Mouse (Mus musculus) brain, embryonic 18.5 days (tissue): ENCODE results near the gene Pigf.
"Not testable (repeated sequence)": the region's sequence is repeated elsewhere in the genome, so short reads cannot be mapped to it uniquely, and the experiment has no call there.

Source experiments
- DNase-seq: peaks from one replicate; pipeline ENCODE4 v3.0.0-alpha.2; 2012; ENCODE audit warnings: low read depth, low spot score

Gene Pigf

DNA sequence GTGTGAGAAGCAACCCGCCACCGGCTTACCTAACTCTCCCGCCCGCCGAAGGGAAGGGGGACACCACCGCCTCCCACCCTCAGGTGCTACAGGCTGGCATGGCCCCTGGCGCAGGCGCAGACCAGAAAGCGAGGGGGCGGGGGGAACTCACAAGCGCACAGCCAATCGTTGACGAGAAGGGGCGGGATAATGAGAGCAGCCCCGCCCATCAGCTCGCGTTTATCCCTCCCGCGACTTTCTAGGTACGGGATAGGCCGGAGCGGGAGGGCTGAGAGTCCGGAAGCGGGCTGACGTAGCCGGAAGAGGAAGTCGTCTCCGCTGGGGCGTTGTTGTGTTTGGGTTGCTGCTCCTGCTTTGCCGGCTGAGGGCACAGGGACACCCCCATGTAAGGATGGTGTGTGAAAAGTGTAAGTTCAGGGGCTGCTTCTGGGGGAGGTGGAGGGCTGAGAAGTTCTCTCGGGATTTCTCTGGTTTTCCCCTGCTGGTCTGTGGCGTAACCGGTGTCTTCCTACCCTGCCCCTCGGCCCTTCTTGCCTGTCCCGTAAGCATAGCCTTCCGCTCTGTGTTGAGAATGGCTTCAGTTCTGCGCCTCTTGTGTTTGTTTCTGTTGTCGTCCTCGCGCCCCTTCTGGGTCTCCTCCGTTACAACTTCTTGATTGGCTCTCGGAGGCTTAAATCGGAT is at the start of gene Pigf, which contains the start of gene Cript:
TSS of gene Pigf (minus strand) at position 138 of the 681 bp plus-strand sequence.
TSS of gene Cript (plus strand) at position 282 of the 681 bp plus-strand sequence.
- peak; percentile 98 for DNase-seq

DNA sequence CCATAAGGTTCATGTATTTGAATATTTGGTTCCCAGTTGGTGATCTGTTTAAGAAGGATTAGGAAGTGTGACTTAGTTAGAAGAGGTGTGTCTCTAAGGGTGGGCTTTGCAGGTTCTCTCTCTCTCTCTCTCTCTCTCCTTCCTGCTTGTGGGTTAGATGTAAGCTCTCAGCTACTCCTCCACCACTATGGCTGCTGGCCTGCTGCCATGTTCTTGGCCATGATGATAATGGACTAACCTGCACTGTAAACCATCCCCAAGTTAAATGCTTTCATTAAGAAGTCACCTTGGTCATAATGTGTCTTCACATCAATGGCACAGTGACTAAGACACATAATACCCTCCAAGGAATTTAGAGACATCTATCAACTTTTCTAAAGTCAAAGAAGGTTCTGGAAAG is 48.3 kb upstream of the Pigf start:
- DNase-seq: no peak

GRCm38 (mm10) chr17:87072766-87073440 is 47.7 kb upstream of the Pigf start:
- no peak for DNase-seq

GRCm38 (mm10) chr17:87072183-87072582 is 47.0 kb upstream of the Pigf start:
- DNase-seq: not testable (repeated sequence)

DNA sequence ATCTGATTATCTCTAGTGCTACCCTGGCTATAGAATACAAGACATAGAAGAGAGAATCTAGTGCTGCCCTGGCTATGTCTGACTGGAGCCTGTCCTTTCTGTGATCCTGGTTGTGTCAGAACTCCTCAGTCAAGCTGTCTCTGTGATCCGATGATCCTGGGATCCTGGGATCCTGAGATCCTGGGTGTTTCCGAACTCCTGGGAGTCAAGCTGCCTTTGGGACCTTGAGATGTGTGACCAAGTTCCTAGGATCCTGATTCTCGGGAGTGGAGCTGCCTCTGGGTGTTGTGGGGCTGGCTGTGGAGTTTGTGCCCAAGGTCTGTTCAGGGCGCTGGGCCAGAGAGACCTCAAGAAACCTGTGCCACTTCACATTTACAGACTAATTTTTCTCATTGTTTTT is 43.8 kb upstream of the Pigf start:
- DNase-seq: no peak

DNA sequence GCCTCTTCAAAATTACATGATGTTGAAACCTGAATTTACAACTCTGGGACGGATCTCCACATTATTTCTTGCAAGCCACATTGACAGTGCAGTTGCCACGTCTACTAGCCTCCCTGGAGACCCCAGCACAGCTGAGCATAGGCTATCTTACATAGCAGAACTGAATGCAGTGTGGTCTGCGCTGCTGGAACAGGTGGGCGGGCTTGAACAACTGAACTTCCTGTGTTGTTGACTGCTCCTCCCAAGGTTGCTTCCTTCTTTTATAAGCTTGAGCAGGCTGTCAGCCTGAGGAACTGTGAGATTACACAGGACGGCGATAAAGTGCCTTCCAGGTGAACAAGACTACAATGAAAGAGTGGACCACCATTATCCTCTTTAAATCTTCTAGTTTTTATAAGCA is 38.8 kb upstream of the Pigf start:
- DNase-seq: no peak

GRCm38 (mm10) chr17:87063461-87063860 is 38.3 kb upstream of the Pigf start:
- no peak for DNase-seq

DNA sequence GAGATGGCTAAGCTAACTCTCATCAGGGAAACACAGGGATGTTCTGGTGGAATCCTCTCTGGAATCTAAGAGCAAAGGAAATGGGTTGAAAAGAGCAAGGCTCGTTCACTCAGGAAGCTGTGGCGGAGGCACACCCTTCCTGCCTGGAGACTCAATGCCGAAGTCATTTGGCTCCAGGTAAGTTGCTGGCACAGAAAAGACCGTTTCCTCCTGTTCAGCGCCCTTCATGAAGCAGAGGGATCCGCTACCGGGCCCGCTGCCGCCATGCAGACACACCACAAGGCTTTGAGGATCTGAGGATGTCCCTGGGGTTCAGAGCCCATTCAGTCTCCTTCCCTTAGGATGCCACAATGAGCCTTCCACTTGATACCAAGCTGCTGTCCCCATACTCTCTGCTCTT is 37.4 kb upstream of the Pigf start:
- no peak for DNase-seq

GRCm38 (mm10) chr17:87057486-87058266 is 32.5 kb upstream of the Pigf start:
- DNase-seq: no peak

DNA sequence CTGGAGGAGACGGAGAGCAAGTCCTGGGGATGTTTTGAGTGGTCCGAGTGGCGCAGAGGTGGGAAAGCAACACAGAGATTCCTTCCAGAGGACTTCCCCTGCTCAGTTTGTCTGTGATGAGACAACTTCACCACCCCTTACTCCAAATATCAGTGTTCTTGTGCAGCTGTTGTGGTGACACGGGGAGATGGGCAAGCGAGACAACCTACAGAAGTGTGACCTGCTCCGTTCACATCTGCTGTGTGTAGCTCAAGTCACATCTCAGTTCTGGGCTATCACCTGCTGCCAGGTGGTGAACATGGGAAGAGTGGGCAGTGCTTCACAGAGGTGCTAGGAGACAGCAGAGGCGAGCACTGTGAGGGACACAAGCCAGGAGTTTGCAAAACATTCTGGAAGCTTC is 31.6 kb upstream of the Pigf start:
- no peak for DNase-seq

DNA sequence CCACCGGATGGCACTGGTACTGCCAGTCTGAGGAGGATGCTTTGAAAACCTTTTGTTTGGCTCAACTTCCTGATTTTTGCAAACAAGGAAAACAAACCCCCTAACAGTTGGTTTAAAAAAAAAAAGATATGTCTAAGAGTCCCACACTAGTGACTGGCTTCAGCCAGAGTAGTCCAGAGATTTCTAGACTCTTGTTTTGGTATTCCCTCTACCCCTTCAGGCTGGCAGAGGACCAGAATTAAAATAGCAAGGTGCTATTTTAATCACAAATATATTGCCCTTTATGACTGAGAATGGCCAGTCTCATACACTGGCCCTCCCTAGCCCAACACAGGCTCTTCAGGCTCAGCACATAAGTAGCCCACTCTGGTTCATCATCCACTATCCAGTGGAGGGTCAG is 30.5 kb upstream of the Pigf start:
- no peak for DNase-seq

DNA sequence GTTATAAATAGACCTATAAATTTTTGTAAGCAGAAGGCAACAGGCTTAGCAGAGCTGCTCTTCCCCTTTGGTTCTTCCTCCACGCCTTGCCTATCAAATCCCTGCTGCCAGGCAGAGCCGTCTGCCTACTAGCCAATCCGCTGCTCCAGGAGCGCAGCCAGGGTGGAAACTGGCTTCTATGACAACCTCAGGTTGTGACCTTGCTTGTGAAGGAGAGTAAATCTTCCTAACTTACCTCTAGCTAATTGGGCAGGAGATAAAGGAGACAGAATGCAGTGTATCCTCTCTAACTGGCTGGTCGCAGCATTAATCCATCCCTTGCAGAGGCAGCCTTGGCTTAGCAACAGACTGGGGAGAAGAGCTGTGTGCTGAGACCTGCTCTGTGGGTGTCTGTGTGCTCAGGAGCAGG is 29.8 kb upstream of the Pigf start:
- DNase-seq: no peak

GRCm38 (mm10) chr17:87053921-87054320 is 28.7 kb upstream of the Pigf start:
- no peak for DNase-seq

DNA sequence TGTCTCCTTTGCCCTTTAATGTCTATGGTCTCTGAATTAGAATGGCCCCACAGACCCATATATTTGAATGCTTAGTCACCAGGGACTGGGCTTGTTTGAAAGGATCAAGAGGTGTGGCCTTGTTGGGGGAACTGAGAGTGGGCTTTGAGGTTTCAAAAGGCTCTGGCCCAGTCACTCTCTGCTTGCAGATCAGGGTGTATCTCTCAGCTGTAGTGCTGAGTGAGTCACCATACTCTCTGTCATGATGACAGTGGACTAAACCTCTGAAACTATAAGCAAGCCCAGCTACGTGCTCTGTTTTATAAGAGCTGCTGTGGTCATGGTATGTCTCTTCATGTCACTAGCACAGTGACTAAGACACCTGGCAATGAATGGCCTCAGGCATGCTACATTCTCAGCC is 27.2 kb upstream of the Pigf start:
- no peak for DNase-seq

DNA sequence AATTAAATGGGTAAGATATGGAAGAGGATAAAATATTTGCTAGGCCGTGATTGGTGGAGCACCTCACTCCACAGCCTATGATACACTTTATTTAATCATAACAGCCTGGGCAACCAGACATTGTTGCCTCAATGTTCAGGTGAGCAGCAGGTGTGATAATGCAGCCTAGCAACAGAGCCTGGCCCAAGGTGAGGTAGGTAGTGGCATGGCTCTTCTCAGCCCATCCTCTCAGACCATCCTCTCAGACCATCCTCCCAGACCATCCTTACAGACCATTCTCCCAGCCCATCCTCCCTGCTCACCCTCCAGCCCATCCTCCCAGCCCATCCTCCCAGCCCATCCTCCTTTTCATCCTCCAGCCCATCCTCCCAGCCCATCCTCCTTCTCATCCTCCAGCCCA is 26.4 kb upstream of the Pigf start:
- no peak for DNase-seq

DNA sequence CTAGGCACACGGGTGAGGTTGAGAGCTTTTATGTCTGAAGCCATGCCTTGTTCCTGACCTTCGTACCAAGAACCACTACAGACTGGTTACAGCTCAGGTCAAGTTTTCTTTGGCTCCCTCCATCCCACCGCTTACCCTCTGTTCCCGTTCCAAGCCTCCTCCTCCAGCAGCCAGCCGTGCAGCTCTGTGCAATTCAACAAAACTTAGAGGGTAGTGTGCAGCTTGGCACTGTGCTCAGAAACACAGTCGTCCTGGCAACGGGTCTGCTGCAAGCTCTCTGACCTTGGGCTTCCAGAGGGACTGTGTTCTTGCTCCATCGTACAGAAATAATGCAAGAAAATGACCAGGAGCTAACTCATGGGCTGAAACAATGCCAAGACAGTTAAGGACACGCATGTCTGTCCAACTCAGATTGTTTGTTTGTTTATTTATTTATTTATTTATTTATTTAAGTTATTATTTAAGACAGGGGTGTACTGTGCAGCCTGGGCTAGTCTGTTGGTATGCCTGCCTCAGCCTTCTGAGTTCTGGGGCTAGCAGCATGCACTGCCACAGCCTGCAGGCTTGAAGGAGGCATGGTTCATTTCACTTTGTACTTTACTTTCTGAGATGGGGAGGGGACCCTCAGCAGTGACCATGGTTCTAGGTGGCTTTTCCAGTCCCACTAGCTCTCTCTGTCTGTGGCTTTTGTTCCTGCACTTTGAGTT is 25.4 kb upstream of the Pigf start:
- DNase-seq: no peak

GRCm38 (mm10) chr17:87049696-87050095 is 24.5 kb upstream of the Pigf start:
- no peak for DNase-seq

GRCm38 (mm10) chr17:87044796-87045195 is 19.6 kb upstream of the Pigf start:
- DNase-seq: no peak

GRCm38 (mm10) chr17:87044364-87044763 is 19.2 kb upstream of the Pigf start:
- peak; percentile 79 for DNase-seq

- DNase-seq: no peak
These were observed 16.5 kb upstream of the Pigf start for GRCm38 (mm10) chr17:87041739-87042138.

DNA sequence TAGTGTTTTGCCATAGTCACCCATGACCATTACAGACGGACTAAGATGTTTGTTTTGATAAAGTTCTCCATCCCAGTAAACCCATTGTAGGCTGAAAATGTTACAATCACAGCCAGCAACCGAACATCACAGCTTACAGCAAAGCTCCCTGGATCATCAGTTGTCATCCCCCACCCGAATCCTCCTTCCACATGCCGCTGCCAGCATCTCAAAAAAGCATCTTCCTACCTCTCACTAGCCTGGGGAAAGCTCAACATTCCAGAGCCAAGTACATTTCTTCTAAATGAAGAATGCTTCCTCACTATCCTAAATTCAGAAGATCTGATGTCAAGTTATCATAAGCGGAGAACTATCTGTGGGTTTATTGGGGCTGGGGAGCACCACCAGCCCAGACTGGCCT is 13.3 kb upstream of the Pigf start:
- no peak for DNase-seq
